Mouse (Mus musculus): ENCODE measurements around the gene Hook2.

- TF ChIP-seq POLR2A (IDR thresholded peaks at IDR 0.05; ENCODE audit: borderline replicate concordance, insufficient read depth, low read length) (no peak), CTCF (IDR thresholded peaks at IDR 0.05; ENCODE audit: borderline replicate concordance, insufficient read depth, low read depth, low read length) (no peak)
These were observed 37.5 kb downstream of the Hook2 start for GRCm38 (mm10) chr8:85027922-85028321.

Measured in cerebellum, adult 2 months (tissue).